Mouse (Mus musculus) heart, postnatal 4 days (tissue): ENCODE measurements around the gene Tmem63b. TPM values are rescaled to one million over a fixed set of nuclear protein-coding genes. Genes with fewer than 3 reads are reported as not detected.

Experiments used
- DNase-seq: peaks from one replicate; pipeline ENCODE4 v3.0.0; 2021
- total RNA-seq, 2 experiments: library from RNA; stranded (reverse); gene quantifications; 2 replicates each; pipeline ENCODE4 v1.2.3; 2021

The Tmem63b gene
- total RNA-seq, 2 experiments from 2014 or later: 74.3 to 77.1 TPM

DNA sequence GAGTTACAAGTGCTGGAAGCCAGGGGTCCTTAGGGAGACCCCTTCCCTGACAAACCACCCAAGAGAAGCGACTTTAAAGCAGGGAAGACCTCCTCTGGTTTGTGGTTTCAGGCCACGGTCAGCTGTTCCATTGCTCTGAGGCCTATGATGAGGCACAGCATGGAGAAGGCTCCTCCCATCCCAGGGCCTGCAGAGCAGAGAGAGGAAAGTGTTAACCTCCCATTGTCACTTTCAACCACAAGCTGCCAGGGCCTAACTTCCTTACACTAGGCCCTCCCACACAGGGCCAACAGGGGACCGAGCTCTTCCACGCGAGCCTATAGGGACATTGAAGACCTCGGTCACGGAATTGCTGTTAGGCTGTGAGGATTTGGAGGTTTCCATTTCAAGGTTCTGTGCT is 16.5 kb upstream of the Tmem63b start:
- DNase-seq: no peak

DNA sequence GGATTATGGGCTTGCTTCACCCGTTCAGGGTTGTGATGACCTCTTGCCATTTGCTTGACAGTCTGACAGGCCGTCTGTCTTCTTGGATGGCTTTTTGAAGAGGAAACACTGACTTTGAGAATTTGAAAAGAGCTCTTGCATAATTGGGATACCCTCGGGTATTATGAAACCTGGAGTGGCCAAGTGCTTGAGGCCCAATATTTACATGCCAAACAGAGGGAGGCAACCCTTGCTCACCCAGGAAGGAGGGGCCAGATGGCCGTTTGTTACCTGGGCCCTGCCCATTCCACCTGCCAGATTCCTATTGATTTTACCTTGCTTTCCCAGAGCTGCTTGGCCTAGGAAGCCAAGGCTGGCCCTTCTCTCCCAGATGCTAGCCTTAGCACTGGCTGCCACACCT is 15.5 kb upstream of the Tmem63b start:
- no peak for DNase-seq

DNA sequence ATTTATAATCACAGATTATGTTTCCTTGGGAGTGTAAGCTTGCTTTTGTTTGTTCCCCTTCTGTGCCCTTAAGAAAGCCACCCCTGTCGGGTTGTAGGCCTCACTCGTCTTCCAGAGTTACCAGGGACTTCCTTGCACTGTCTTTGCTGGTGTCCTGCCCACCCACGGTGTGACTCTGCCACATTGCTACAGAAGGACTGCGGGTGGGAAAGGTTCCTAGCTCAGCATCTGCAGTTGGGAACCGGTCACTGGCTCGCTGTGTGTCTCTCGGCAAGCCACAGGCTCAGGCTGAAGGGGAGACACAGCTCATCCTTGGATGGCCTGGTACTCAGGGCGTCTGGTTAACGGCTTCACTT is 14.5 kb upstream of the Tmem63b start:
- DNase-seq: no peak

DNA sequence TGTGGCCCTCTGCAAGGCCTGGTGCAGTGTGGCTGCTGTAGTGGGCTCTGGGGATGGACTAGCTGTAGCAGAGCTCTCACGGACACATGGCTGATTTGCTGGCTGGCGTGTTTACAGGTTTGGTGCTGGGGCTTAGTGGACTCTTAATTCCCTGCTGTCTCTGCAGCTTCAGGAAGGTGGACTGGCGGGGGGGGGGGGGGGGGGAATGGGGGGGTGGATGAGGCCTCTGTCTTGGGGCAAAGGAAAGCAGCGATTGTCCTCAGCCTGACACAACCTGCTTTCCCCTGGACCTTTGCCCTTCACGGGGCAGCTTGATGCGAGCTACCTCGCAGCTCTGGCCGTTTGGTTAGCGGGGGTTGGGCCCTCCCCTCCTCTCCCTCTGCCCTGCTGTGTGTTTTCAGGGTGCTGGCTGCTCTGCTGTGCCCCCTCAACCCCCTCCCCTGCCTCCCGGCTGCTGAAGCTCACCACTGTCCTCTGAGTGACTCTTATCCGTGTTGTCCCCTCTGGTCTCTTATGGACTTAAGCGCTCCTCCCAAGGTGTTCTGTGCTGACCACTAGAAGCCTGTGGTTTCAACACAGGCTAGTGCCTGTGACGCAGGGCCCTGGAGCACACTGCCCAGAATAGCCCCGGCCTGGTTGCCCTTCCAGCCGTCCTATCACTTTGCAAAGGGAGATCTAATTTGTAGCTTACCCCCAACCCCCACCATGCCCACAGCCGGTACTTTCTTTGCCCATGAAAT is 14.0 kb upstream of the Tmem63b start:
- DNase-seq: peak; percentile 68

DNA sequence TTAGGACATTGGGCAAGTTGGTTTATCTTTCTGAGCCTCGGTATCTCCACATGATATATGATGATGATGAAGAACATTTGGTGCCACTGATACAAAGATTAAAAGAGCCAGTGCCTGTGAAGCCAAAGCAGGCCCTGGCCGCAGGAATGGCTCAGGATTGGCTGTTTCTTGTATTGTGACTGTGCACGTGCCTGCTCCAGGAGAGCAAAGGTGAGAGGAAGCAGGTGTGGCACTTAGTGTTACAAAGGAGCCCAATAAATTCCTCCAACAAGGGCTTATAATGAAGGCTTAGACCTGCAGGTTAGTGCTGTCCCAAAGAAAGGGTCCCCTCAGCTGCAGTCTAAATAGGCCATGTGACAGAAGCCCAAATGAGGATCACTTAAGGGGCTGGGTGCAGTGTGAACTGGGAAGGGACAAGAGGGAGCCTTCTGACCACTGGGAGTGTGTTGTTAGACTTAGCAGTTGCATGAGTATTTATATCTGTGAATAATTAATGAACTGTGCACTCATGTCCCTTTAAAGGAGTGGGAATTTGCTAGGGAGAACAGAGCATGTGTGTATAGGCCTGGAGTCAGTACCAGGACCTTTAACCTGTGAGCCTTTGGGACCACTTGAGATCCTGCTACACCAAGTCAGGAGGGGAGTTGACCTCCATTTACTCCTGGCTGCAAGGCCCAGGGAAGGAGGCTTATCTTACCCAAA is 12.5 kb upstream of the Tmem63b start:
- no peak for DNase-seq

DNA sequence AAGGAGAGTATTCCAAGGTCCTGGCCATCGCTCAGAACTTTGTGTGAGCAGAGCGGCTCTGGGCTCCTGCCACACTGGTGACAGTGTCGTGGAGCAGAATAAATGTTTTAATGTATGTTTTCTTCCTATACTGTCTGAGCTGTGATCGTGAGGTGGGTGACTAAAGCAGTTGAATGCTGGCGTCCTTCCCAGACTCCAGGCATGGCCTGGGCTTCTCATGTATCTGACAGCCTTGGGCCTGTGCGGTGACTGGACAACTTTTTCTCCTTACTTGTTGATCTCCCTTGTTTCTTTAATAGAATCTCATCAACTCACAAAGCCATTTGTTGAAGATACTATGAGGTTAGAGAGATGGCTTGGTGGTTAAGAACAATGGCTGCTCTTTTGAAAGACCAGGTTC is 11.7 kb upstream of the Tmem63b start:
- DNase-seq: no peak

DNA sequence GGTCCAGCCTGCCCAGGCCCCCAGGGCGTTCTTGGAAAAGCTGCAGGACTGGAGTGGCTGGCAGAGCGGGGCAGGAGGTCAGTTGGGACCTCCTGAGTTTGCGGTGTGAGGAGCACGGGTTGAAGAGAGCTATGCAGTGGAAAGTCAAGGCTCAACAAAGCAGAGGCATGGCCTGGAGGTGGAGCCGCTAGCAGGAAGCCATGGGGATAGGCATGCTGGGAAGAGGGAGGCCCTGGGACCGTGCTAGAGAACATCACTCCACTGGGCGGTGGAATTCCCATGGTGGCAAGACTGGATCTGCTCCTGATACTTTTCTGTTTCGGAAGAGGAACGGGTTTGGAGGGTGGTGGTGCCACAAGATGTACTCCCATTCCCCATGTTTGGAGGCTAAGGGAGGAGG is 10.3 kb upstream of the Tmem63b start:
- DNase-seq: no peak

DNA sequence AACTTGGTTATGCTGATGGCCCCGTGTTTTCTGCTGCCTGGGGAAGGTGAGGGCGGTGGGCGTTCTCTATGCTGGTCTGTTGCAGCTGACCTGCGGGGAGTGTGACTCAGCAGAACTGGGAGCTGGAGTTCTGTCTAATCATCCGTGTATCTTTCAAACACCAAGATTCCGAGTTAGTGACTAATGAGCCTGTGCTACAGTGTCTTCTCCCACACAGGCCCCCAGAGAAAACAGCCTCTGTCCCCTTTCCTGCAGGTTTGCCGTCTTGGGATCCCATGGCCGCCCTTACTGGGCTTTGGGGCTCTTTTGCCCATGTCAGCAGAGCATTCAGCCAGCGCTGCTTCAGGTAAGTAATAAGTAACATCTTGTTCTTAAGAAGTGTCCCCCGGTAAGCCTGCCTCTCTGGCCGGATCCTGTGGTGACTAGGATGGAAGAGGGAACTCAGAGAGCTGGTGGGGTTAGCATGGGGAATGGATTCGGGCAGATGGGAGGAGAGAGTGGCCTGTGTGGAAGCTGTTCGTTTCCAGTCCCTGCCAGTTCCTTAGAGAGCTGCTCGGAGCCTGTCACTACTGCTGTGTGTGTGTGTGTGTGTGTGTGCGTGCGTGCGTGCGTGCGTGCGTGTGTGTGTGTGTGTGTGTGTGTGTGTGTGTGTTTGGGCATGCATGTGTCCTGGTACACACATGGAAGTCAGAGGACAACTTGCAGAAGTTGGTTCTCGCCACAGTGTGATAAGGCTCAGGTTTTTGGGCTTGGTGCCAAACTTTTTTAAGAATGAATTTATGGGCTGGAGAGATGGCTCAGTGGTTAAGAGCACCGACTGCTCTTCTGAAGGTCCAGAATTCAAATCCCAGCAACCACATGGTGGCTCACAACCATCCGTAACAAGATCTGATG is 8.8 kb upstream of the Tmem63b start:
- DNase-seq: no peak

DNA sequence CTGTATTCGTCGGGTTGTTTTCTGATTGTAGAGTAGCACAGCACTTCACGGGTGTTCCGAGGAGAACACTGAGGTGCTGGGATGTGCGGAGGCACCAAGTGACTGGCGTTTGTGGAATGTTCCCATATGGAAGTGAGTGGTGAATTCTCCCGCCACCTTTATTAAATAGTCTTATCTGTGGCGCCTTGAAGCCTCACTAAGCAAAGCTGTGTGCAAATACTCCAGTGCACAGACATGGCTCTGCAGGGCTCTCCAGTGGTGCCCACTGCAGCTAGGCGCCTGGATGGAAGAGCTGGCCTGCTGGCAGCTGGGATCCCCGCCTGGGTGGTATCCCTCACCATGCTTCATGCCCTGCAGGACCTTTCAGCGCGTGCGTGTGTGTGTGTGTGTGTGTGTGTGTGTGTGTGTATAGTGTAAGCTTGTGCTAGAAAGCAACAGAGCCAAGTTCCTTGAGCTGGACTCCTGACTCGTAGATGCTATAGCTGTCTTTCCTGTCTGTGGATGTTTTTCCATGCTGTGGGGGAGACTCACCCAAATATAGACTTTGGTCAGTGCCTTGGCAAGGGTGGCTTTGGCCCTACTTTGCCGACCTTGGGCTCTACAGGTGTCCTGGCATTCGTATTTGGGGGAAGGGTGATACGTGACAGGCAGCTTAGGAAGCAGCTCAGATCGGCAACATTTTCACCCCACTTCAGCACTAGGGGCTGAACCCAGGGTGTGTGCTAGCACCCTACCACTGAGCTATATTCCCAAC is 7.3 kb upstream of the Tmem63b start:
- DNase-seq: peak; percentile 41

DNA sequence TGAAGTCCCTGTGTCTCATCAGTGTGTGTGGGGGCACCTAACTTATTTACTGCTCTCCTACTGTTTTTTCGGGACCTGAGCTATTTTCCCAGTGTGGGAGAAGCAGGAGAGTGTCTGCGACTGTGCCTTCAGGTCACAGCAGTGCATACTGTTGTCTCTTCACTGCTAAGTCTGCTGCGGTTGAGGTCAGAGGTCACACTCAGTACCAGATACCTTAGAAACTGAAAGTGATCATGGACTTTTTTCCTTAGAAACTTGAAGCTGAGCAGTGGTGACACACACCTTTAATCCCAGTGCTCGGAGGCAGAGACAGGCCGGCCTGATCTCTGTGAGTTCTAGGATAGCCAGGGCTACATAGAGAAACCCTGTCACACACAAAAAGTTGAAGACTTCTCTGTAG is 5.5 kb upstream of the Tmem63b start:
- DNase-seq: no peak

DNA sequence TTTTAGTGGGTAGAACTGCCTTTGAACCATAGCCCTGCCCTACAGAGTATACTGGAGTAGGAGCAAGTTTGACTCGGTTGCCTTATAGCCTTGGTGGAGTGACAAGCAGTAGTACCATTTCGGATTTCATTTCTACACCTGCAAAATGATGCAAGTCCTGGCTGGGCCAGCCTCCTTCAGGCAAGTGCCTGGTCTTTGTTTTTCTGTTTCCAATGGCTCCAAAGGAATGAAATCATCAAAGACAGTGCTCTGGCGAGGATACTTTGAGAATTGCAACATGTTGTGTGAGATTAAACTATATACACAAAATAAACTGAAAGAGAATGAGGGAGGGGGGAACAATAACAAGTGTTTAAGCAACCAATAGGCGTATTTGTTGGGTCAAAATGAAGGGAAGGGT is 3.3 kb upstream of the Tmem63b start:
- no peak for DNase-seq

DNA sequence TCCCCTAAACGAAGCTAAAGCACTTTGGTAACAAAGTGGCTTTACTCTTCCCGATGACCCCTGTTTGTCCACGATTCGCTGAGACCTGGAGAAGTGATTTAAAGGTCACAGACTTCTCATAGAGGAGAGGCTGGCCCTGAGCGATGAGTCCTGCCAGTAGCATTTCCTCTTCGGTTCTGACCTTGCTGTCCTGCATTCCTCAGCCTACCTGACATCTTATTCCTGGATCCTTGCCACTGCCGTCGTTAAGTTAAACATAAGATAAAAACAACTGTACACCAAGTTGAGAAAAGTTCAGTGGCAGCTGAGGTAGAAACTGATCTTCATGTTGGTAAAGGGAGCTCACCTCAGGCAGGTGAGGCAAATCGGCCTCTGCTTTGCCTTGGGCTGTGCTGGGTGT is 2.4 kb upstream of the Tmem63b start:
- no peak for DNase-seq

DNA sequence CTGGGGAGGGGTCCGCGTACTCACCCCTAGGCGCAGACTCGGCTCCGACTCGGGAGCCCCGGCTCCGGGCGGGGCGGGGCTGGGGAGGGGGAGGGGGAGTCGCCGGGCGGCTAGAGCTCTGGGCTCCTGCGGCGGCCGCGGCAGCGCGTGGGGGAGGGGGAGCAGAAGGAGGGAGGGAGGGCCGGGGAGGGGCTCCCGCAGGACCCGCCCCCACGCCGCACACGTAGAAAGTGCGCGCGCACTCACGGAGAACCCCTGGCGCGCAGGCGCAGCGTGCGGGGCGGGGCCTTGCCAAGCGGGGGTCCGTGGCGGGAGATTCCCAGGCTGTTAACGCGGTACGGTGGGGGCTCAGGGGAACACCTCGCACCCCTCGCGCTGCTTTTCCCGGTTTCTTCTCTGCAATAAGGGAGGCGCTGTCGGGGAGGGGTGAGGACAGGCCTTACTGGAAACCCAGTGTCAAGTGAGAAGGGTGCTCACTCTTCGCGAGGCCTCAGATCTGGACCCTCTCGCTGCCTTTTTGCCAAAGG is 549 bp downstream of the Tmem63b start, which contains the start of gene Mrpl14:
Mrpl14 (plus strand) TSS at position 230 of the 527 bp plus-strand sequence.
- peak; percentile 95 for DNase-seq

DNA sequence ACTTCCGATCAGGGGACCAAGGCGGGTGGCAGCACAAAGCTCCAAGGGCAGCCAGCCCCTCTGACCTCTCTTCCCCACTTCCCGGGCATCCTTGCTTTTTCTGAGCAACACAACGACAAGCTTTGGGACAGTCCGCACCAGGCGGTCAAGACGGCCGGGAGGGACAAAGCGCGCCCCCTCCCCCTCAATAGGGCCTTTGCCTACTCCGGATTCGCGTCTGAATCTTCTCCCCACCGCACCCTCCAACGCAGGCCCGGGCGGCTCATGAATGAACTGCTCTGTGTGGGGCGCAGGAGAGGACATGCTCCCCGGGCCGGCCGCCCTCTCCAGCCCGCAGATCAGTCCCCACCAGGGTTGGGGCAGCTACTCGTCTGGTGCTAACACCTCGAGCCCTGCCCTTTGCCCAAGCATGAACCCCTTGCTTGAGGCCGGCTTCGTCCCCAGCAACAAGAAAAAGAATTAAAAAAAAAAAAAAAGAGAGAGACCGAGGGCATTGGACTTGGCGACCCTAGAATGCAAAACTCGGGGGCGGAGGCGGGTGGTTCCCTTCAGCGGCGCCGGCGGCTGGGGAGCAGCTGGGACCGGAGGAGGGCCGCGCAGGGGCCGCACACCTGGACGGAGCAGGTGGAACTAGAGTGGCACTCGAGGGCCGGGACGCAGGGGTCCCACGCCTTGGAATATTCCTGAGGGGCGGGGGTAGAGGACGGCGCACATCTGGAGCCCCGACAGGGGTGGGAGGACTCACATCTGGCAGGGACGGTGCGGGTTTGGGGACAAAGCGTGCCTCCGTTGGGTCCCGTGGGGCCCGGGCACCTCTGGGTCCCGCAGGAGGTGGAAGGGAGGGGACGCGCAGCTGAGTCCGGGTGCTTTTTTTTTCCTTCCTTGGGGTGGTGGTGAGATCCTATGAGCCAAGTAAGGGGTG is 1.3 kb downstream of the Tmem63b start:
- peak; percentile 65 for DNase-seq

DNA sequence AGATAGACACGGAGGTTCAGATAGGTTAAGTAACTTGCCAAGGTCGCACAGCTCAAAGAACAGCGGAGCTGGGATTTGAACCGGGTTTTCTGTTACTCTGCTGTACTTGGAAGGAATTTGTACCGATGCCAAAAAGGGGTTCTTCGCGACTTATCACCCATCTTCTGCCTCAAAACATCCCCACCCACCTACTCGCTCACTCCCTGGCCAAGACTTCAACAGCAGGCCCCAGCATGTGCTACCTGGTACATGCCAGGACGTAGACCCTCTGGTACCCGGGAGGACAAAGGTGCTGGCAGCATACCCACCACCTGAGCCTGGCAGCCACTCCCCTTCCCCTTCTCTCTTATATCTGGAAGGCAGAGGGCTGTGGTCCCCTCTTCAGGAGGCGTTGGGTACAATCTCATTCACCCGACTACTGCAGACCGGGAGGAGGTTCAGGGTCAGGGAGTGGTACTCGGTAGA is 2.0 kb downstream of the Tmem63b start:
- no peak for DNase-seq

DNA sequence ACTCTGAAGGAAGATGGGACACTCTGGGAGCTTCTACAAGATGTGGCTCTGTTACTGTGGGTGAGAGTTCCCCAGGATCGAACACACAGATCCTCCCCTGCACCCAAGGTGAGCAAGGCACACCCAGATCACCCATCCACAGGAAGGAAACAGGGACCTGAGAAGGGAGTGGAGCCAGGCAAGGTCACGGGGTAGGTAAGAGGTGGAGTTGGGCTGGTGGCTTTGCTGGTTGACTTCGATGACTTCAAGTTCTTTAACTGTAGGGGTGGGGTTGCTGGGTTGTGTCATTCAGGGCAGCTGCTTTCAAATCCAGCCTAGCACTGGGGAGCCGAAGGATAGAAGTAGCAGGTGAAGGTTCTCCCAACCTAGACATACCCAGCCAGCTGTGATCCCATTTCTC is 3.9 kb downstream of the Tmem63b start:
- no peak for DNase-seq

DNA sequence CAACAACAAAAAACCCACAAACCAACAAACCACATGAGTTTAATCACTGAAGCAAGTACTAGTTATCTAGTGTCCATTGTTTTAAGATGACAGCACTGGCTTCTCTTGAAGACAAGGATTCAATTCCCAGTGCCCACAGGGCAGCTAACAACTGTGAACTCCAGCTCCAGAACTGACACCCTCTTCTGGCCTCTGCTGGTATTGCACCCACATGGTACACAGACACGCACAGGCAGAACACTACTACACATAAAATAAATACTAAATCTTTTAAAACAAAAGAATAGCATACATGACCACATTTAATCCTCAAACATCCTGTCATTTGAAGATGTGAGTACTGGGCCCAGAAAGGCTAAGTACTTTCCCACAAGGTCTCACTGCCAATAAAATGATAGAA is 5.1 kb downstream of the Tmem63b start:
- DNase-seq: peak; percentile 52

DNA sequence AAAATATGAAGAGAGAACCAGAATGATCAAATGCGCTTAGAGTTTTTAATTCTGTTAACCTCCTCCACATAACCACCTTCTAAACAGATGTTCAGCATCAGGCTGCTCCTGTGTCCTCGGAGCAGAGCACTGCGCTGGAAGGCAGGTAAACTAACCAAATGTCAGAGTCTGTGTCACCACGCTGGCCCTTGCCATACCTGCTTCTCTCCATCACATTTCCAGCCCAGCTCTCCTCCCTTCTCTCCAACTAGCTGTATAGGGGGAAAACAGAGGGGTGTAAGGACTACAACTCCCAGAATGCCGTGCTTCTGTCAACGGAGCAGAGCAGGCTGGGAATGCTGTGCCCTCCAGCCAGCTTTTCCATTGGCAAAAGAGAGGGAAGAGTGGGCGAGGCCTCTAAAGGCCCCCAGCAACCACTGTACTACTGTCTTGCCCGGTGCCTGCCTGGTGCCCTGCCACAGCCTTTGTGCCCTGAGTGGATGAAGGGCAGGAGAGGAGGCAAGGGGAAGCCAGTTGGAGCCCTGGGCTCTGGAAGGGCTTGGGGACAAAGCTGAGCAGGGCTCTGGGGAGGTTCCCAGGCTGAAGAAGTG is 6.2 kb downstream of the Tmem63b start:
- DNase-seq: peak; percentile 69

DNA sequence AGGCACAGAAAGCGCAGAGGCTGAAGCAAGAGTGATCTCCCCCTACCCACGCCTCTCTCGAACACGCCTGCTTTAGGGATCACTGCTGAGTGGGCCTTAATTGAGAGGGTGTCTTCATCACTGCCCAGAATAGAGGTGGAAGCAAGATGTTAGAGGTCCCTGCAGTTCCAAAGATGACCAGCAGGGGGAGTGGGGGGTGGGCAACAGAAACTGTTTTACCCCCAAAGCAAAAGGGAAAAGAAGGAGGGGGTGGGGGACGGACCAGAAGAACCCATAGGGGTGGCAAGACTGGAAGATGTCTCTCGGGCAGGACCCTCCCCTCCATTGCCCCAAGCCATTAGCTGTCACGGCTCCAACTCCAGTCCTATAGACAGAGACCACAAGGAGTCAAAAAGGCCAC is 8.6 kb downstream of the Tmem63b start:
- peak; percentile 84 for DNase-seq

DNA sequence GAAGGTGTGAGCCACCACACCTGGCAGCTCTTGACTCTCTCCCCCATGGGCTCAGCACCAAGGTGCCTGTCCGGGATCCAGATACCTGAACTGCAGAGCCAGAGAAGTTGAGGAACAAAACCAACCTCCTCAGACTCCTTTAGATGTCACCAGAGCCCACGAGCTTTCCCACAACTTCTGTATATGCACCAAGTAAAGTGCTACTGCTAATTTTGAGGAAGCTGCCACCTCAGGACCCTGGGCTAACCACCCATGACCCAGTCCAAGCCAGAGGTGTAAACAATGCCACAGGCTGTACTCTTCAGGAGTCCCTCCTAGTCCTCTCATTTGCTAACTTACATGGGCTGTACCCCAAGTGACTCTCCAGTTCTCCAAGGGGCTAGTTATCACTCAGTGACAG is 14.1 kb downstream of the Tmem63b start:
- DNase-seq: no peak

DNA sequence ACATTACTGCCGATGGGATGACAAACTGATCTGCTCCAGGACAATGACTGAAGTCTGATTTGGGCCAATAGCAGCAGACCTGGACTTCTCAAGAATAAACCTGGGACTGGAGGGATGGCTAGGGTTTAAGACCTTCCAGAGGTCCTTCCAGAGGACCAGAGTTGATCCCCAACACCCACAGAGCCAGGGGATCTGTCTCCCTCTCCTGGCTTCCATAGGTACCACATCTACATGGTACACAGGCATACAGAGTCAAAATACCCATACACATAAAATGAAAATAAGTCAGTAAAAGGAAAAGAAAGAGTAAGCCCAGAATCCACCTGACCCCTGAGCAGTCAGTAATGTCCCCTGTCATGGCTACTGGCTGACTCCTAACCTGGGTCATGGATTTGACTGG is 14.9 kb downstream of the Tmem63b start:
- no peak for DNase-seq
